Mouse (Mus musculus) thymus, adult 2 months (tissue): ENCODE data around the gene Lyrm1.

Experiments used
- CTCF ChIP-seq: fragments of 200-500 bp; IDR thresholded peaks from 2 replicates; pipeline ENCODE4 v1.5.1; 2012; ENCODE audit warnings: mild to moderate bottlenecking, control low read depth, low read length, moderate library complexity, borderline replicate concordance; ENCODE audit not compliant: control insufficient read depth, poor library complexity, insufficient read depth; ENCODE audit errors: extremely low read depth
- POLR2A ChIP-seq: fragments of 200-500 bp; IDR thresholded peaks from 2 replicates; pipeline ENCODE4 v1.6.1; 2012; ENCODE audit warnings: mild to moderate bottlenecking, low read length, control low read depth, moderate library complexity; ENCODE audit not compliant: control insufficient read depth, poor library complexity, insufficient read depth; ENCODE audit errors: extremely low read depth

- TF ChIP-seq CTCF (no peak), POLR2A (no peak)
These were observed 33.3 kb downstream of the Lyrm1 start for GRCm38 (mm10) chr7:119928783-119929440.
